ENCODE assay signal across 17 mouse cellular contexts in genomic region chr11:104002191-104002590, GRCm38 (mm10).
"Had no signal": no experiment of that assay in that cellular context is flagged by ENCODE, and none has a peak within 500 bp of the region (broad histone marks: within the 10 kb centered on the region; RNA-seq: fewer than 3 reads in every experiment).

No protein-coding gene starts in this region.

- H3K4me3 ChIP-seq: liver, embryonic 13.5 days; neural tube, embryonic 12.5 days; neural tube, embryonic 15.5 days had no signal

- H3K4me2 ChIP-seq: liver, embryonic 13.5 days; midbrain, embryonic 11.5 days; neural tube, embryonic 12.5 days; neural tube, embryonic 15.5 days had no signal

- H3K9me3 ChIP-seq: liver, embryonic 13.5 days; neural tube, embryonic 12.5 days; neural tube, embryonic 15.5 days had no signal

- H3K36me3 ChIP-seq: liver, embryonic 13.5 days; neural tube, embryonic 12.5 days; neural tube, embryonic 15.5 days had no signal

- DNase-seq: kidney, adult 8-10 months; kidney, postnatal 14 days; kidney, postnatal 4 days; liver, embryonic 13.5 days; lung, adult 2 months; lung, postnatal 14 days; lung, postnatal 4 days; midbrain, embryonic 14.5 days; right cerebral cortex, adult 18-20 months; right cerebral cortex, postnatal 14 days; right cerebral cortex, postnatal 4 days; spleen, adult 18-20 months; thymus, adult 18-20 months; thymus, postnatal 36 days had no signal

- H3K9ac ChIP-seq: liver, embryonic 13.5 days; neural tube, embryonic 12.5 days; neural tube, embryonic 15.5 days had no signal

- H3K27me3 ChIP-seq: liver, embryonic 13.5 days; neural tube, embryonic 12.5 days; neural tube, embryonic 15.5 days had no signal

- H3K27ac ChIP-seq: liver, embryonic 13.5 days; neural tube, embryonic 12.5 days; neural tube, embryonic 15.5 days had no signal

- H3K4me1 ChIP-seq: liver, embryonic 13.5 days; neural tube, embryonic 12.5 days; neural tube, embryonic 15.5 days had no signal
